Mouse (Mus musculus) lung, embryonic 14.5 days (tissue): ENCODE measurements around the gene Bnc2. TPM values are rescaled to one million over a fixed set of nuclear protein-coding genes. Genes with fewer than 3 reads are reported as not detected.

ENCODE experiments used
- ATAC-seq: fragments of 200-750 bp; cut with Nextera tagmentation; 2 replicates; pipeline ENCODE4 v1.8.0; 2017; ENCODE audit warnings: mild to moderate bottlenecking, moderate TSS enrichment, moderate library complexity; ENCODE audit not compliant: insufficient read depth
- DNase-seq: peaks from one replicate; pipeline ENCODE4 v3.0.0-alpha.2; 2015
- H3K27ac ChIP-seq: fragments of 300-500 bp; sonication (generic); 2 replicates; pipeline ENCODE4 v1.5.1; 2014; ENCODE audit warnings: low read depth, mild to moderate bottlenecking, moderate library complexity
- H3K27me3 ChIP-seq: fragments of 300-500 bp; sonication (generic); 2 replicates; pipeline ENCODE4 v1.6.1; 2014; ENCODE audit warnings: low read length, control low read depth; ENCODE audit not compliant: insufficient read depth
- H3K36me3 ChIP-seq: fragments of 300-500 bp; sonication (generic); 2 replicates; pipeline ENCODE4 v1.6.1; 2014; ENCODE audit warnings: control low read depth; ENCODE audit not compliant: insufficient read depth
- H3K4me1 ChIP-seq: fragments of 300-500 bp; sonication (generic); 2 replicates; pipeline ENCODE4 v1.6.1; 2014; ENCODE audit warnings: antibody characterized with exemption, control low read depth; ENCODE audit not compliant: insufficient read depth
- H3K4me2 ChIP-seq: fragments of 300-500 bp; sonication (generic); 2 replicates; pipeline ENCODE4 v1.6.1; 2014; ENCODE audit warnings: mild to moderate bottlenecking
- H3K4me3 ChIP-seq: fragments of 300-500 bp; sonication (generic); 2 replicates; pipeline ENCODE4 v1.5.1; 2014; ENCODE audit warnings: low read depth, low read length
- H3K9ac ChIP-seq: fragments of 300-500 bp; sonication (generic); 2 replicates; pipeline ENCODE4 v1.6.1; 2014
- H3K9me3 ChIP-seq: fragments of 300-500 bp; sonication (generic); 2 replicates; pipeline ENCODE4 v1.6.1; 2016; ENCODE audit warnings: low read depth, low read length, control low read depth
- CTCF ChIP-seq: IDR thresholded peaks from 2 replicates; pipeline ENCODE4 v1.5.1; 2016; ENCODE audit warnings: antibody characterized with exemption, low read depth
- WGBS: fragments of 180-500 bp; shearing (Covaris S2); extraction: QIAGEN DNeasy Blood & Tissue Kit; methylation state at CpG from one replicate; pipeline ENCODE4 v1.1.7; 2014; 5-methylcytosine and 5-hydroxymethylcytosine counted together
- polyA plus RNA-seq: library from polyadenylated mRNA; unstranded; fragments of >200 nt; fragmentation: Nextera tagmentation; extraction: Ambion mirVana; gene quantifications from 2 replicates; pipeline ENCODE4 v1.2.1, GENCODE M21; 2014

Gene Bnc2
- polyA plus RNA-seq, 1 experiment from 2014 or later: 8.4 TPM

DNA sequence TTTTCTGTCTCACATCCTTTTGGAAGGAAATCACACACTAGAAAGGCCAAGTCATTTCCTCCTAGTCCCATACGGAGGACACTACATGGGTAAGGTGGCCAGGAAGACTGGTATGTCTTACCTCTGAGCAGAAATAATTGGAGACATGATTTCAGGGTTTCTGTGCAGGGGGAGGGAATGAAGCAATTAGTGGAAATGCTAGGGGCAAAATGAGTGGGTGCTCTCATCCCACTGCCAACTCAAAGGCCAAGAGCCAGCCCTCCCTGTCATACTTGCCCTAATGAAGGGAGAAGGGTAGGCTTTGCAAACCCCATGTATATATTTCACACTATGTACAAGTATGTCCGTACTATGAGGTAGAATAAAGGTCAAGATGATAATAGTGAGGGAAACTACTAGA, 263.6 kb downstream of the Bnc2 start:
- Histone ChIP-seq H3K9ac (no peak overlapping the region), H3K27me3 (no peaks in the 10 kb centered on the region), H3K27ac (no peak overlapping the region), H3K9me3 (no peaks in the 10 kb centered on the region), H3K4me2 (no peak overlapping the region), H3K4me1 (peaks cover 7% of the 10 kb centered on the region), H3K36me3 (no peaks in the 10 kb centered on the region), H3K4me3 (no peak overlapping the region)
- WGBS: 89% methylated on average over 2 of the region's 2 CpGs
- DNase-seq (no peak), ATAC-seq (no peak)
- no peak for TF ChIP-seq CTCF

DNA sequence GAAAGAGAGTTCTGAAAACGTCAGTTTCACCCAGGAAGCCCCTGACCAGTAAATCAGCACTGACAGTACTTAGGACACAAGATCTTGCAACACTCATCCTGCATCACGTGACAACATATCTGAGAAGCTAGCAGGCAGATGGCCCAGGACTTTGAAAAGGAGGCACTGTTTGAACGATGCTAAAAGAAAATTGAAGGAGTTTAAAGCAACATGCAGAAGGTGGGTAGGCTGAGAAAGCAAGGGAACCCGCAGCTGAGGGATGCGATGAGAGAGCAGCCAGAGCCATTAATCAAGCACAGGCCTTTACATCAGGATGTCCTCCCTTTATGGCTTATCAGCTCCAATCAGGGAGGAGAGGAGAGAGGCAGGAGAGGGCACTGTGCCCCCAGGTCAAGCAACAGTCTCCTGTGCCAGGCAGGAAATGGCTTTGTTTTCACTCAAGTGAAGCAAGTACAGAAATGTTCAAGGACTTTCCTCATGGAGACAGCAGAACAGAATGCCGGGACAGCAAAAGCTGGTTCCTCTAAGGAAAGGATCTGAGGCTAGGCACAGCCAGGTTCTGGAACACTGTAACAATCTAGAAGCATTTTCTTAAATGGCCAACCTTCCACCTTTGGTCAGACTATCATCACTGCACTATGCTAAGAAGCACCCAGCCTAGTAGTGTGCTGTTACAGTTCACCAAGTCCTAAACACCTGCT, 267.6 kb downstream of the Bnc2 start:
- H3K27ac ChIP-seq: 0 out of 2 replicates have a peak overlapping the region, but pooled peaks have one; percentile 24
- H3K4me3 ChIP-seq: no peak overlapping the region
- no peaks in the 10 kb centered on the region for H3K9me3 ChIP-seq
- no peaks in the 10 kb centered on the region for H3K36me3 ChIP-seq
- TF ChIP-seq CTCF: no peak
- peak; percentile 68; the same call in 1 of the 2 replicates for ATAC-seq
- no peaks in the 10 kb centered on the region for H3K27me3 ChIP-seq
- WGBS: 20% methylated on average over 6 of the region's 6 CpGs
- H3K4me2 ChIP-seq: no peak overlapping the region
- H3K9ac ChIP-seq: 0 out of 2 replicates have a peak overlapping the region, but pooled peaks have one; percentile 20
- peak; percentile 54 for DNase-seq
- H3K4me1 ChIP-seq: peaks cover 9% of the 10 kb centered on the region

DNA sequence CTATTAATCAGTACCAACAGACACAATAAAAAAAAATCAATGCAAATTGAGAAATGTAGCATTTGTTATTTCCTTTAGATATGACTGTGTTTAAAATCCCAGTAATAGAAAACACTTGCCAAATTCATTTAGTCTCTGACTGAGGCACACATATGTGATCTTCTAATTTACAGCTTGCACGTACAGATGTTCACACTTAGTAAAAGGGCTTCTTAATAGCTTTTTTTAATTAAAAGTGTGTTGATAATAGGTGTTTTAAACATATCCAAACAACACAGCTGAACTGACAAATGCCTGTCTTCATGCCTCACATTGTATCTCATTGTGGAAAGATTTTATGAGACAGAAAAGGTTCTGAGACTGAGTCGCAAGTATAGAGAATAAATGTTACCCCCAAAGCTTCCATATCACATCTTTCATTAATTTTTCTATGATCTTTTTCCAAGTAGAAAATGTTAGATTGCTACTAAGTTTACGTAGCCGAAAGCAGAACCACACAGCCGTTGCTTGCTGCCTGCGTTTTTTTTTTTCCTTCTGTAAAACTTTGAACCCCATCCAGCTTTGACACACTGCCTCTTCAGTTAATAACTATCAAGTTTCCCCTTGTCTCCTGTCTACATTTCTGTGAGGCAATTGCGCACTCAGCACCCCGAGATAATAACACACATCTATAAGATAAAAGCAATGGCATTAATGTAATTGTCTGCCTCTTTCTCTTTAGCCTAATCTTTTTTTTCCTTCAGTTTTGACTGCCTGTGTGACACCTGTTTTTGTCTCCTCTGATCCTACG, 271.5 kb downstream of the Bnc2 start:
- no peak for TF ChIP-seq CTCF
- H3K9me3 ChIP-seq: no peaks in the 10 kb centered on the region
- peak; percentile 68 for DNase-seq
- no peak overlapping the region for H3K4me3 ChIP-seq
- no peak overlapping the region for H3K27ac ChIP-seq
- H3K36me3 ChIP-seq: no peaks in the 10 kb centered on the region
- H3K4me2 ChIP-seq: no peak overlapping the region
- H3K4me1 ChIP-seq: peaks cover 9% of the 10 kb centered on the region
- H3K9ac ChIP-seq: no peak overlapping the region
- H3K27me3 ChIP-seq: no peaks in the 10 kb centered on the region
- no peak for ATAC-seq
- WGBS: 28% methylated on average over 9 of the region's 9 CpGs

DNA sequence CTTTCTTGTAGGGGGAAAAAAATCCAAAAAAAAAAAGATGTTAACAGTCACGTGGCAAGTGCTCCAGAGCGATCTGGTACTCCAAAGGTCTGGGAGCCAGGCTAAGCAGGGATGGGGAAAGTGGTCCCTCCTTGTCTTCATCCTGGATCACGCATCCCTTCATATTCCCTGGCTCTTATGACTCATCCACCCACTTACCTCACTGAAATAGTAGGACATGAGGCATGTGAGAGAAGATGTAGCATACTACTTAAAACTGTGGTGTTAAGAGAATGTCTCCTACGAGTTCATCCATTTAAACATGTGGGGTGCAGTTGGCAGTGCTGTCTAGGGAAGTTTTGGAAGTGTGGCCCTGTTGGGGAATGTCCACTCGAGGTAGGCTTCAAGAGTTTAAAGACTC, 286.1 kb downstream of the Bnc2 start:
- no peak overlapping the region for H3K27ac ChIP-seq

DNA sequence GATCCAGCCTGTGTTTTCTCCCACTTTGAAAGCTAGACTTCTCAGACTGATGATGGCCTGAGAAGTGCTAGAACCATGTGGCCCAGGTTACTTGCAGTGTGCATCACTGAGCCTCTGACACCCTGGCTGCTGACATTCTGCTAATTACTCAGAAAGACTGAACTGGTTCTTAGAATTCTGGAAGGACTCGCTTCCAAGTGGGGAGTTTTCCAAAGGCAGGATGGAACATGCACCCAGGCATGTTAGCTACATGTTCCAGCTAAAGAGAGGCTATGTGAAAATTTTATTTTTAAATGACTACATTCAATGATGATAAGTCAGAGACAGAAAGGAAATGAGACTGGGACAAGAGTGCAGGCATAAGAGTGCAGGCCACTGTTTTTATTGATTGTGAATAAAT, 289.9 kb downstream of the Bnc2 start:
- no peak overlapping the region for H3K9ac ChIP-seq
- H3K4me1 ChIP-seq: no peaks in the 10 kb centered on the region; the same call in 1 of the 2 replicates
- H3K9me3 ChIP-seq: no peaks in the 10 kb centered on the region
- no peak overlapping the region for H3K4me3 ChIP-seq
- H3K27me3 ChIP-seq: no peaks in the 10 kb centered on the region
- ATAC-seq (no peak), DNase-seq (no peak)
- H3K27ac ChIP-seq: no peak overlapping the region
- no peaks in the 10 kb centered on the region for H3K36me3 ChIP-seq
- H3K4me2 ChIP-seq: no peak overlapping the region
- TF ChIP-seq CTCF: no peak
- WGBS: 86% methylated on average over 1 of the region's 1 CpGs

More for the DNA sequence above, 286.1 kb downstream of the Bnc2 start:
- DNase-seq (no peak), ATAC-seq (no peak)
- WGBS: 82% methylated on average over 5 of the region's 5 CpGs
- TF ChIP-seq CTCF: no peak
- no peaks in the 10 kb centered on the region for H3K36me3 ChIP-seq
- H3K27me3 ChIP-seq: no peaks in the 10 kb centered on the region
- no peak overlapping the region for H3K4me2 ChIP-seq
- peaks cover 4% of the 10 kb centered on the region; the same call in 1 of the 2 replicates for H3K4me1 ChIP-seq
- H3K4me3 ChIP-seq: no peak overlapping the region
- no peaks in the 10 kb centered on the region for H3K9me3 ChIP-seq
- no peak overlapping the region for H3K9ac ChIP-seq

DNA sequence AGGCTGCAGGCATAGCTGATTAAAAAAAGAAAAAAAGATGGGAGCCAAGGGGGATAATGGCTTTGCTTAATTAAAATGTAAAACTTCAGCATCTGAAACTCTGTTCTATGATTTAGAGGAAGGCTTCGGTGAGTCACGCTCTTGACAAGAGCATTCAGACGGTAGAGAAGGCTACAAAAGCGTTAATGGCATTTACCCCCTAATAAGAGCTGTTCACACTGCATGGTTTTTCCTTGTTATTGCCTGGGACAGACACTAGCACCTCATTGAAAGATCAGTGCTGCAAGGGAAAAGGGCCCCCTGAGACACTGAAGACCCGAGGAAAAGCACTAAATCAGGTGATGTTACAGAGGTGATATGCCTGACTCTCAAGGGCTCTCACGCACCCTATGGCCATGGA, 295.8 kb downstream of the Bnc2 start:
- H3K27me3 ChIP-seq: no peaks in the 10 kb centered on the region
- DNase-seq (no peak), ATAC-seq (no peak)
- H3K4me2 ChIP-seq: no peak overlapping the region
- H3K9ac ChIP-seq: no peak overlapping the region
- WGBS: 64% methylated on average over 6 of the region's 6 CpGs
- H3K27ac ChIP-seq: no peak overlapping the region
- no peaks in the 10 kb centered on the region for H3K9me3 ChIP-seq
- no peak overlapping the region for H3K4me3 ChIP-seq
- no peaks in the 10 kb centered on the region; the same call in 1 of the 2 replicates for H3K4me1 ChIP-seq
- H3K36me3 ChIP-seq: no peaks in the 10 kb centered on the region
- no peak for TF ChIP-seq CTCF

DNA sequence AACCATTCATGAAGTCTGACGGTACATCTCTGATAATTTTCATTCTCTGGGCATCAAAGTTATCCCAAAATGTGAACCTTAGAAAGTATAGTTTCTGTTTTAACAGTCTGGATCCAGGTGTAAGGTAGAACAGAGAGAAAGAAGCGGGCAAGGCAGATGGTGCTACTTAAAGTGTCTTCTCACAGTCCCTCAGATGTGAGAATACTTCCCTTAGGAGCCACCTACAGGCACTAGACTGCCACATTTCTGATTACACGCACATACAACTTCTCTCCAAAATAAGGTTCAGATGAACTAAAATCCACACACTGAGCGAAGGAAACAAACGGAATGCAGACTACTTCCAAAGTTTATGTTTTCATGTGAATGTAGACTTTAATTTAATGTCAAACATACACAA, 297.6 kb downstream of the Bnc2 start:
- ATAC-seq: no peak
- H3K9me3 ChIP-seq: no peaks in the 10 kb centered on the region
- no peak overlapping the region for H3K9ac ChIP-seq
- H3K36me3 ChIP-seq: no peaks in the 10 kb centered on the region
- H3K4me1 ChIP-seq: no peaks in the 10 kb centered on the region; the same call in 1 of the 2 replicates
- no peaks in the 10 kb centered on the region for H3K27me3 ChIP-seq
- no peak overlapping the region for H3K27ac ChIP-seq
- H3K4me3 ChIP-seq: no peak overlapping the region
- no peak for DNase-seq
- H3K4me2 ChIP-seq: no peak overlapping the region
- 84% methylated on average over 5 of the region's 5 CpGs for WGBS
- no peak for TF ChIP-seq CTCF
